Mouse (Mus musculus): ENCODE data around the gene Traf1.

Gene Traf1

DNA sequence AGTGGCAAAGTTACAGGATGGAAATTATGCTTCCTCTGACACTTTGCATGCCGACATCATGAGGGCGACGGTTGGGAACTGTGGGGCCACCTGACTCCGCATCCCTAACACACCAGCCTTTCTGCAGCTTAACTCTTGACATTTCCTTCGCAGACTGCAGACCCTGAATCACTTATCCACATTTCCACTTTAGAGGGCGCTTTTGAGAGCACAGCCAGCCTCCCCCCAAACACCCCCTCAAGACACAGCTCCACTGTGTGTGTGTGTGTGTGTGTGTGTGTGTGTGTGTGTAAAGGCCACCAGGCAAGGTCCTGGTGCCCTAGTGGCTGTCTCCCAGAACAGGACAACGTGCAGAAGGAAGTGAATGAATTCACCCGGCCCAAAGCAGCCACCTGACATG is 4.2 kb upstream of the Traf1 start:
- DNase-seq, result peak in 1 of 2 experiments; percentile 48

DNA sequence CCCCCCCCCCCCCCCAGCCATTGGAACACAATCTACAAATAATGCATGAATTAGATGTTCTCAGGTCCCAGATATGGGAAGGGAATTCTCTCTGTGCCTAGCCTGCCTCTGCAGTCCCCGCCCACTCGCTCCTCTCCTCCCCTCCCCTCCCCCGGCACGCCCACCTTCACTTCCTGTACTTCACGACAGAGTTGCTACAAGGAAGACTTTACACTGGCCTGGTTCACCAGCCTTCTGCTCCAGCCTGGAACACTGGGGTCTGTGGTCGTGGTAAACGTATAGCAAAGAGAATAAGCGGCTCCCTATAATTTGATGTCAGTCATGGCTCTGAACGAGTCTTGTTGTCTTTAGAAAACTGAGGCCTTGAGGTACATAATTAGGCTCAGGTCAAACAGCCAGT is 3.7 kb upstream of the Traf1 start:
- DNase-seq, result peak; percentile 77

DNA sequence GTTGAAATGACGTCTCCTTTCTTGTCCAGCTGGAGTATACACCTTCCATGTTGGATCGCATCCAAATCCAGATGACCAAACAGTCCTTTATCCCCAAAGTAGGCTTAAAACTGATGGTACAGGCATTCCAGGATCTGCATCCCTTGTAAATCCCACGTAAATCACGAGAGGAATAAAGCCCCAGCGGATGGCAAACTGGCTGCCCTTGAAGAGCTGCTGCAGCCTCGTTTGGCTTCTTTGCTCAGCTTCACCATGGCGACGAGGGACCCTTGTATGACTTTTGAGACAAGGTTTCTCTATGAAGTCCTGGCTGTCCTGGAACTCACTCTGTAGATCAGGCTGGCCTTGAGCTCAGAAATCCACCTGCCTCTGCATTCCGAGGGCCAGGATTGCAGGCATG is 3.1 kb upstream of the Traf1 start:
- no peak for DNase-seq

DNA sequence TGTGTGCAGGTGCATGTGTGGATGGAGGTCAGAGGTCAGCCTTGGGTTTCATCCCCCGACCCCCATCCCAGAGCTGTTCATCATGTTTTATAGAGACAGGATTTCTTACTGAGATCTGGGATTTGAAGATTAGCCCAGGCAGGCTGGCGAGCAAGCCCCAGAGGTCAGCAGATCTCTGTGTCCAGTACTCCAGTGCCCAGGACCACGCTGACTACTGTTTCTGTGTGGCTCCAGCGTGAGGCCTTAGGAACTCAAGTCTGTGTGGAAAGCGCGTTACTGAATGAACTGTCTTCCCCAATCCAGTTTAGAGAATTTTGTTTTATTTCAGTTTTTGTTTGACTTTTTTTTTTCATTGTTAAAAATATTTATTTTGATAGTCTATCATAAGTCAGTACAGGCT is 2.7 kb upstream of the Traf1 start:
- peak in 1 of 2 experiments; percentile 28 for DNase-seq

DNA sequence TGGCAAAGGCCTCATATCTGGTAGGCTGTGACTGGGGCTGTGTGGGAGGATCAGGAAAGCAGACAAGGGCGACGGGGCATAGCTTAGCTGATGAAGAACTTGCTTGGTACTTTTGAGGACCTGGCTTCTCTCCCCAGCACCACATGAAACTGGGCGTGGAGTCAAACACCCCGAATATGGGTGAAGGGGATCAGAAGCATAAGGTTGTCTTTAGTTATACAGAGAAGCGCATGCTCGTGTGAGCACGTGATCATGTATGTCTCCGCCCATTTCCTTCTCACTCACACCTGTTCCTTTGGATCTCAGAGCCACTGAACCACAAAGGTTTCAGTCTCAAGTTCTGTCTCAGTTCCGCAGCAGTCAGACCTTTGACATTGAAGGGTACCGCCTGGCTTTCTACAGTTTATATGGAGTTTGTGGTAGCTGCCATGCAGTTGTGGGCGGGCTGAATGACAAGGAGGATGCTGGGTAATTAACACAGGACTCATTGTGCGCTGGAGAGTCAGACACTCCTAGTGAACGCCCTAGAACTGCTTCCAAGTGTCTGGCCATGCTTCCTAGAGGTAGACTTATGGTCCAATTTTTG is 1.9 kb upstream of the Traf1 start:
- DNase-seq, result peak; percentile 78 to 92

DNA sequence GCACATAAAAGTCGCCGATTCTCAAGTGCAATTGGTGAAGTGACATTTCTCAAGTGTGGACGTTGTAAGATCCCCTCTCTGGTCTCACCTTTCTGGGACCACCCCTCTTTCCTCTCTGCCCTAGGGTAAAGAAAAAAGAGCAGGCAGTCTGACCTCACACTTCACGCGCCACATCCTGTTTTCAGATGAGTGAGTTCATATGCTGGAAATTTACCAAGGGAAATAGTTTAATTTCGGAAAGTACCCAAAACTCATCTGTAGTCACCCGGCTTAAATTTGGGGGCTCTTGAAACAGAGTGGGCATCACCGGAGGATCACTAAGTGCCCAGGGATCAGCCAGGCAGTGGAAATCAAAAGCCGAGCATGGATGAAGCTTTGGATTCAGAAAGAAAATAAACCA is 1.3 kb upstream of the Traf1 start:
- DNase-seq, result peak; percentile 60 to 79

DNA sequence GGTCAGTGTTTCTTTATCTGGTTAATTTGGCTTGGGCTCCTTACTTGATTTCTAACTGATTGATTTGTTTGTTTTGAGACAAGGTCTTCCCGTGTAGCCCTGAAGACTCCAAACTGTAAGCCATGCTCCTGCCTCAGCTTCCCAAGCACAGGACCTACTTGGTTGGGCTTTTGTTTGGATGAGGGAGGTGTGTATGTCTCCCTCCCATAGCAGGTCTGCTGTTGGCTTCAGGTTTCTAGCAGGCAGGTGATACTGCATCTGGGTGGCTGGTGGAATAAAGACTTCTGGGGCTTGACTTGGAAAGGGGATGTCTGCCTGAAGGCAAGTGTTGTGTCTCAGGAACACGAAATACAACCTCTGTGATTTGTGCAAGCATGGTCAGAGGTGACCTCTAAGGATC is 639 bp upstream of the Traf1 start:
- DNase-seq, result no peak

DNA sequence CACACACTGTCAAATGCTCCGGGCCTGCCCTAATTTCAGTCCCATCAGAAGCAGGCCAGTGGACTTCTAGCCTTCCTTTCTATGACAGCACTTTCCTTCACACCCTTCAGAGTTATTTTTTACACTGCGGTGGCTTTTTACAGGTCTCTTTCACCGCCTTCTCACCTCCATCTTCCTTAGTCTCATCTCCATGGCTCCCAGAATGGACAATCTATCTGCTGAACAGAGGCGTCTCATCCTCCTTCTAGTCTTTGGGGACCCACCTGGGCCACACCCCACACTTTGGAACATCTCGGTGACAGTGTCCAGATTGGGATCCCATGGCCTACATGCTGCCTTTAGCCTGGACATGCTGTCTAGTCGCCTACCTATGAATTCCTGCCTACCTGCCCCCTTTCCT is 606 bp downstream of the Traf1 start:
- DNase-seq, result no peak

DNA sequence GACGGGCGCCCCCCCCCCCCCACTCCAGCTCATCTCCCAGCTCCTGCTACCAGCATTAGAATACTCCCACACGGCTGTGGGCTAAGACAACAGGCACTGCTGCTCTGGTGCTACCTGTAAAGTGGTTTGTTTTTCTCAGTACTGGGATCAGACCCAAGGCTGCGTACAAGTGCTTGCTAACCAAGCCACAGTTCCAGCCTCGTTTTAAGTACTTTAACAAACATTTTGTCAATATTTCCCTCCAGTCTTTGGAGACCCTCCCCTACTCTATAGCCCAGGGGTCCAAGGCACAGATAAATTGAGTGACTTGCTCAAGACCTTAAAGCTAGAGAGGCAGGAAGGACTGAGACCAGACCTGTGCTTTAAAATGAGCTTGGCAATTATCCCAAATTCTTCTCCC is 1.1 kb downstream of the Traf1 start:
- no peak for DNase-seq

DNA sequence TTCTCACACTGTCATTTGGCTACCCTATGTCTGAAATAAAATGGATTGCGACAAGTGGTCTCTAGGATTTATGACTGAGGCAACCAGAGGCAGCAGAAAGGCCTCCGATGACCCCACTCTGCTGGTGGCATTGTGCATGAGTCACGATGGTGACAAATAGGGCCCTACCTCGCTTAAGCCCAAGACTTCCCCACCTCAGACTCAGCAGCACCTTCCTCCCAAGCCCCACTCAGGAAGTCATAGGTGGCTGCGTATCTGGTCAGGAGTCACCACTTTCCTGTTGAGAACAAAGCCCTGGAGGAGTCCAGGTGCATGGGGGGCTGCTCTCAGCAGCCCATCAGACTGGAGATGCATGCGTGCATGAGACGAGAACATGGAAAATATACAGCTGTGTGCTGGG is 3.0 kb downstream of the Traf1 start:
- DNase-seq, result peak; percentile 49 to 72

DNA sequence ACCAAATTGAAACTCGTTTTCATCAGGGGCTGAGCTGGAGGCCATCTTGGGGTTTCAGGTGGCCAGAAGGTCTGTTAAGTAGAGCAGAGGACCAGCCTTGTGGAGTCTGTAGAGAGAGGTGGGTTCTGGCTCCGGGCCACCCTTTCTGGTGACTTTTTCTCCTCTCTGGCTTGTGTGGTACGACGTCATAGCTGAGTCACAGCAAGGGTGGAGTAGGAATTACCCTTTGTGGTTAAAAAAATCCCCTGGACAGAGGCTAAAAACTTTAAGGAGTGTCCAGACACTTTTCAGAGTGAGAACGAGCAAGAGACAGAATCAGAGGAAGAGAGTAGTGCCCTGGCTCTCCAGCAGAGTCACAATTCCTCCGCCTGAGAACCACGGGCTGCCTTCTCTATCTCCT is 3.5 kb downstream of the Traf1 start:
- DNase-seq, result no peak

DNA sequence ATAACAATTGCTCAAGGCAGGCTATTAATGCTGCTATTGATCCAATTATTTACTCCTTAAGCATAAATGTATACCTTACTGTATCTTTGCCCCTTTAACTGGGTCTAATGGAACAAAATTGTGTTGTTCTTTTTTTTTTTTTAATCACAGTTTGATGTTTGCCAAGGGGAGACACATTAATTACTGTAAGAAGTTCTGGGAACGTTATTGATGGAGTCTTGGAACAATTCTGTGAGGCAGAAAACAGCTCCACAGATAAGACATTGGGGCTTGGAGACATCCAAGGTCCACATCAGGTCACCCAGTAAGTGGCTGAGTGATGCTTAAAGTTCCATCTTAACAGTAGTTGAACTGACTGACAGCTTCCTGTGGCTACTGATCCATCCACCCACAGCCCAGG is 4.2 kb downstream of the Traf1 start:
- DNase-seq, result no peak

DNA sequence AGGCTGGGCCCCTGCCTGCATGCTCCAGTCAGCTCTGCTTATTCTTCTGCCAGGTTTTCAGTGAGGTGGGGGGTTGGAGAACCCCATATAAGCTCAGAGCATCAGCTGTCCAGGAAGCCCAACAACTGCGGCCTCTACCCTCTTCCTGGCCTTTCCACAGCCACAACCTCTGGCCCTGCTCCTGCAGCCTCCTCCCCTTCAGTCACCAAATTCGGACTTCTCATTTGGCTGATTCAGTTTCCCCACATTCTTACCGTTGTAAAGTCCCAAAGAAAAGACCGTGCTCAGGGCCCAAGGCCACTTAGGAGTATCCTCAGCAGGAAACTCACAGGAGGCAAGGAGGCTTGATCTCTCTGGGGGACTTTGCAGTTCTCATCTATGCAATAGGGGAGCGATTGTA is 4.6 kb downstream of the Traf1 start:
- DNase-seq, result no peak

DNA sequence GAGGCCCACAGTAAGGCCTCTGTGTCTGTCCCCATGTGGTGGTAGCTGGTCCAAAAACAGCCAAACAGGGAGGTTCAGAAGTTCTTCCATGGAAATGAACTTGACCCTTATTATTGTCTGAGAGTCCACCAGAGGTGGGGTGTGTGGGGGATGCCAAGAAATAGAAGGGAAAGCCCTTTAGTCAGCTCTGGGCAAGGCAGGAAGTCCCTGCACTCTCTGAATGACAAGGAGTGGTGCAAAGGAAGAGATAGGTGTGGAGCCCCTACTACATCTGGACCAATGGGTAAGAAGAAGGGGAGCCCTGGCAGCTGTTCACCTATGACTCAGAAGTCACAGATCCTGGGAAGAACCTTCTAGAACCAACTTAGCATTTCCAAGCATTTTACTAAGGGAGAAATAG is 7.2 kb downstream of the Traf1 start:
- DNase-seq, result no peak

DNA sequence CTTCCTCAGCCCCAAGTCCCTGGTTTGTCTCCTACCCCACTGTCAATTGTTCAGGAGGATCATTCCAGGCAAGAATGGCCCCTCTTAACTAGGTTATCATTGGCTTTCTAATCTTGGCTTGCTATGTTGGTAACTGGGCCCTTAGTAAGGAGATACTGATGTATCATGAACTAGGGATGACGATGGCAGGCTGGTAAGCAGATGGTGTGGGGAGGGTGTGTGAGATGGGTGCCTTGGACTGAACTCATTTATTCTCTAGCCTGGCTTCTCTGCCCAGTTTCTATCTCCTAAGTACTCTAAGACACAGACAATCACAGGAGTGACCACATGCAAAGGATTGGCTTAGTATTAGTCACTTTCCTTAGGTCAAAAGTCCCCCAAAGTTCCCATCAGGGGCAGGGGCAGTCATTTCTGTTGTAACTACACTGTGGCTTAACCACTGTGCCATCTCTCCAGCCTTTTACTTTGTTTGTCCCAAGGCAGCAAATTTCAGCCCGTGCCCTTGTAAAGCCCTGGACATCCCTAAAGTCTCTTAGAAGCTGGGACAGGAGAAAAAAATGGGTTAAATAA is 7.9 kb downstream of the Traf1 start:
- no peak for DNase-seq

DNA sequence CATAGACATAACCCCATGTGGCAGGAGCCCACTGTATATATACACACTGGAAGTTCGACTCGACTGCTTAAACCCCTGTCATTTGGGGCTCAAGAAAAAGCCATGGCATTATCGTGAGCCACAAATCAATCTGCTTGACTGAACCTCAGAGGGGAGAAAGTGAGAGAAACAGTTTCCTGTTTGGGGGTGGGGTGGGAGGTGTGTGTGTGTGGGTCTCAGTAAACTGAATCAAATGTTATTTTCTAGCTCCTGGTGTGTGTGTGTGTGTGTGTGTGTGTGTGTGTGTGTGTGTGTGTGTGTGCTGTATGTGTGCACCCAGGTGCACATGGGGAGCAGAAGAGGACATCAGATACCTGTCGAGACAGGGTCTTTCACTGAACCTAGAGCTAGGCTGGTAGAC is 8.6 kb downstream of the Traf1 start:
- DNase-seq, result no peak

DNA sequence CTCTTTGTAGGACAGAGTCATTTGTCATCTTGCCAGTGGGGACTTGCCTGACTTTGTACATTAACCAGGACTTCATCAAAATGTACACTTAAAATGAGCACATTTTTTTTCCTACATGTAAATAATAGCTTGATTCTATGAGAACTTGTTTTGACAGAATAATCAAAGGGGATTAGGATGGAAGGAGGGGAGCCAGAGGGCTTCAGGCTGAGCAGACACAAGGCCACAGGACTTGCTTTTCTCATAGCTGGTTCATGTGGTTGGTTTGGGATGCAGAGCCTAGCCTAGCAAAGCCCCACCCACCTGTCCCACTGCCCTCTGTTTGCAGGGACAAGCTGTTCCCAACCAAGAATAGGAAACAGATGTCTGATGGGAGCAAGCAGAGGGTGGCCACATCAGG is 10.1 kb downstream of the Traf1 start:
- no peak for DNase-seq

DNA sequence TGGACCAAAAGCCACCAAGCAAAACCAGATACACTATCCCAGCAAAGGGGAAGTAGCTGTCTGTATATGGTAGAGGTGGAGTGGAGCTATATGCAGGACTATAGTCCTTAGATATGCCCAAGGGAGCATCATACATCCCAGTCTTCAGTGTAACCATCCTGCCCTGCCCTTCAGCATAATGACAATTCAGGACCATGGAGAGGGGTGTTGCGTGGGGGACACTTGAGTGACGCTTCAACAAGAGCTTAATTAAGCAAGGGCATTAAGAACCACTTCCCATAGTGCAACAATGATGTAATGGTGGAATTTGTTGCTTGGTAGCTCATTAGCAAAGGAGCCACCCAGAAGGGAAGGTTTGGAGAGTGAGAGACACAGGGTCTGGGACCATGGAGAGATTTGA is 12.9 kb downstream of the Traf1 start:
- DNase-seq, result no peak

DNA sequence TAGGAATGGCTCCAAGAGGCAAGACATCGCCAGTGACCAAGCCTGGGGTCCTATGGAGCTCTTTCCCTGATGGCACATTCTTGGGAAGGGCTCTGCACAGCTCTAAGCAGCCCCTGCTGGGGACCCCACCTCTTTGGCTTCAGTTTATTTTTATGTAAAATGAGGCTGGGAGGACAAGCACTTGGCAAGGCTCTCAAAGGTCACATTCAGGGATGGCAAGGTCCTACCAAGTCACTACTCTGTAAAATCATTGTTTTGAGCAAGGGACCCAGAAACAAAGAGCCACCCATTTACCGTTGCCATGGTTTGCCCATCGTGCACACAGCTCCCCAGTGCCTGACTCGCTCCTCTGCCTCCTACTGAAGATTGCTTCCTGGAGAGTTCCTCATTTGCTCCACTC is 15.5 kb downstream of the Traf1 start:
- DNase-seq, result no peak

DNA sequence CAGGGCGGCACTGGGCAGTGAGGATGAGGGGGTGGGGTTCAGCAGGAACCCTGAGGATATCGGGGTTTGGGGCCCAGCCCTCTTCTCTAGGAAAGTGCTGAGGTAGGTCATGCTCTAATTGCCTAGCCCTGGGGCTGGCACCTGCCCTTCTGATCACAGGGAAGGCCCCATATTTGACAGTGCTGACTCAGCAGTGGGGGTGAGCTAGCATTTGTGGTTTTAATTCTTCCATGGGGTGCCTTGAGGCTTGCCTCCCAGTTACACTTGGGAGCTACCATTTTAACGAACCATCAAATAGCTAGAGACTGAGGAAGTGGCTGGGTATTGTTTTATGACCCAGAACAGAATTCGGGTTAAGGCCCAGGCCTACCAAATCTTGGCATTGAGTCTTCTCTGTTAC is 16.0 kb downstream of the Traf1 start:
- no peak for DNase-seq

DNA sequence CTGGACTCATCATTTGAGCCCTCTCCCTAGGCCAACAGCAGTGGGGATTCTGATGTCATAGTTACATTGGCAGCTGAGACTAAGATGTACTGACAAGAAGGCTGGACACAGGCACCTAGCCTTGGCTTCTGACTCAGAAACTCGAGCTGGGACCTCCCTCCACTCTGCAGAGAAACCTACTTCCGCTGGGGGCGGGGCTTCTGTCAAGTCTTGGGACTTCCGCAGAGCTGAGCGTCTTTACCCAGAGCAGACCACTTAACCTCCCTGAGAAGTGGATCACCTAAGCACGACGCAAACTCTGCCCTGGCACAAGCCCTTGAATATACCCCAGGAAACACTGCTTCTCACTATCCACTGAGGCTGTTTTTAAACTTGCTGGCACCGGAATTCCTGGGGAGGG is 16.8 kb downstream of the Traf1 start:
- peak; percentile 82 to 86 for DNase-seq

DNA sequence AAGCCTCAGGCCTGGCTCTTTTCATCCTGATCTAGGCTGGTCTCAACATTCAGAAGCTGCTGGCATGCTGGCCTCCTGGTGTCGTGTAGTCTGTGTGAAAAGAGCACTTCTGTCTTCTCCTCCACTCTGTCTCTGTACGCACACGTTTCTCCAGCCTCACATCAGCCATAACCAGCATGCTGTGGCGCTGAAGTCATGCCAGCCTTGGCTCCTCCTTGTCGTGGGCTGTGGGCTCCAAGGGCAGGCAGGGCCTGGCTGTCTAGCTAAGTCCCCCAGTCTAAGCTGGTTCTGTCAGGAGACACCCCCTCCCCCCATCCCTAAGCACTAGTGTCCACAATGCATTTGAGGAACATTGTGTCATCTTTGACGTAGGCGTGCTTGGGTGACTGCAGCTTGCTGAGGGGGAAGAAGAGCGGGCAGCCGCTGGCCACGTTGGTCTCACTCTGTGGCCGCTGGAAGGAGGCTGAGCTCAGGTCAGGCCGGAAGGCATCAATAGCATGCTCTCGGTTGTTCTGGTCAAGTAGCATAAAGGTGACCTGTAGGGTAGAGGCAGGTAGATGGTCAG is 17.9 kb downstream of the Traf1 start:
- no peak for DNase-seq

DNA sequence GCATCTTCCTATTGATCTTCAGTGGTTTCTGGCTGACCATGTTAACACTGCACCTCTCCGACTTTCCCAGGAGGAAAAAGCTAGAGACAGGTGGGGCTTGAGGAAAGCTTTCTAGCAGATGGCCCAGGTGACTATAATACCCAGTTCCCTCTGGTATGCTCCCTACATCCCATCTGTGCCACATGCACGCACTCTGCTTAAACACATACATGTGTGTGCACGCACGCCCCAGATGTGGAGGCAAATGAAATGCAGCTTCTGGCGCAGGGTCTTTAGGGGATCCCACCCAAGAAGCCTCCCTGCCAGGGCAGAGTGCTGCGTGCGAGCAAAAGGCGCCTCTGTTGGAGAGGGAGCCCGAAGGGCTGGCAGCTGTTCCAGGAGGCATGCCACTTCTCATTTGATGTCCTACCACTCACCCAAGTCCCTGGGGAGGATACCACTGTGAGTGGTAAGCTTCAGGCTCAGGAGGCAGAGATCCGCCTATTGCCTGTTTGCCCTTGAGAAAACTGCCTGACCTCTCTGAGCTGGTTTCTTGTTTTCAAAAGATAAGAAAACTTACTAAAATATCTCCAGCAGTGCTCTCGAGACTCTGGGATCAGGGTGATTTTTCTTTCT is 20.4 kb downstream of the Traf1 start:
- DNase-seq, result no peak

DNA sequence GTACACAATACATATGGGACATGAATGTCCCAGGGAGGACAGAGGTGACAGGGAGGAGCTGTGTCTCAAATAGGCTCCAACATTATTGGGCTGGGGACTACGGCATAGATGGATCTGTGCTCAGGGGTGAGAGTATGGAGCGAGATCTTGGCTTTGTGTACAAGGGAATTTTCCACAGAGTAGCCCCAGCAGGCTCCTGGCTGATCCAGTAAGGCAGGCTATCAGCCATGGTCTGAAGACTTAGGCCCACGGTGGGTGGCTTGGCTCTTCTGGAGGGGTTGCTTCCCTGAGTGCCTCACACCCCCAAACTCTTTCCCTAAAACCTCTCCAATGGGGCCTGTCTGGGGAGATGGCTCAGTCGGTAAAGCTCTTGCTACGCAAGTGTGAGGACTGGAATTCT is 21.3 kb downstream of the Traf1 start:
- DNase-seq, result no peak
